Mouse (Mus musculus): Measurements from ENCODE around the gene Nwd2. TPM values are rescaled to one million over a fixed set of nuclear protein-coding genes. Genes with fewer than 3 reads are reported as not detected.

Gene Nwd2
- total and polyA plus RNA-seq, 2 experiments from 2014 or later, result 13.7 to 21.0 TPM

DNA sequence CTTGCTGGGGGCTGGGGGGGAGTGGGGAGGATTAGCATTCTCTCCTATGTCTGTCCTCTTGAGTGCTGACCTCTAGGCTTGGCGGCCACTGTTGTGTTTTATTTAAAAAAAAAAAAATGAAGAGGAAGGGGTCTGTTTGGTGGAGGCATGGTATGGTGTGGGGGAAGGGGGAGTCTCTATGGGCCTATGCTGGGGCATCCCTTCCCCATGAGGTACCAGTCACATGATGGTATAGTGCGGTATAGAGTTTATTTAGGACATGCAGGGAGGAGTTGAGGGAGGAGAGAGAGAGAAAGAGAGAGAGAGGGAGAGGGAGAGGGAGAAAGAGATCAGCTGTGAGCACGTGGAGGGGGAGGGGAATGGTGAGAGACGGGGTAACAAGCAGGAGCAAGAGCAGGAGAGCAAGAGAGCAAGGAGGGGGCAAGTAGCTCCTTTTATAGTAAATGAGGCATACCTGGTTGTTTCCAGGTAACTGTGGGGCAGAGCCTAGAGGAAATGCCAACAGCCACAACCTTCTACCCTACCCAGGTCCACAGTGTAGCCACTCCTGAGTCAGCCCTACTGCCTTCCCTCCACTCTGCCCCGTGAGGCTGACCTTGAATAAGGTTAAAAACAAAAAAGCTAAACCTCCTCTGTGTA, 178.6 kb downstream of the Nwd2 start:
- H3K4me1 ChIP-seq (ENCODE audit: insufficient read depth, low read length), result no peaks in the 10 kb centered on the region
- WGBS, result 49% methylated on average over 5 of the region's 5 CpGs
- no peak overlapping the region for H3K4me2 ChIP-seq (ENCODE audit: low read depth, low read length, poor library complexity, severe bottlenecking)
- no peaks in the 10 kb centered on the region for H3K9me3 ChIP-seq (ENCODE audit: low read length)
- no peak for TF ChIP-seq CTCF (IDR thresholded peaks at IDR 0.05)
- H3K27ac ChIP-seq (ENCODE audit: low read depth, low read length), result no peak overlapping the region
- H3K4me3 ChIP-seq (ENCODE audit: low read depth, low read length), result no peak overlapping the region
- H3K36me3 ChIP-seq (ENCODE audit: insufficient read depth, low read length), result no peaks in the 10 kb centered on the region
- DNase-seq (ENCODE audit: low spot score), result no peak
- H3K27me3 ChIP-seq (ENCODE audit: insufficient read depth, low read length), result no peaks in the 10 kb centered on the region
- no peak for ATAC-seq (ENCODE audit: low FRiP score)
- H3K9ac ChIP-seq (replicated peaks; ENCODE audit: low read length, poor library complexity, severe bottlenecking), result no peak overlapping the region

GRCm38 (mm10) chr5:63828380-63829185, 179.7 kb downstream of the Nwd2 start:
- WGBS, result 87% methylated on average over 10 of the region's 10 CpGs
- ATAC-seq (ENCODE audit: low FRiP score) (no peak), DNase-seq (ENCODE audit: low spot score) (no peak)
- TF ChIP-seq CTCF (IDR thresholded peaks at IDR 0.05), result no peak
- H3K4me2 ChIP-seq (ENCODE audit: low read depth, low read length, poor library complexity, severe bottlenecking), result no peak overlapping the region
- H3K36me3 ChIP-seq (ENCODE audit: insufficient read depth, low read length), result no peaks in the 10 kb centered on the region
- no peak overlapping the region for H3K27ac ChIP-seq (ENCODE audit: low read depth, low read length)
- no peak overlapping the region for H3K4me3 ChIP-seq (ENCODE audit: low read depth, low read length)
- no peaks in the 10 kb centered on the region for H3K9me3 ChIP-seq (ENCODE audit: low read length)
- H3K27me3 ChIP-seq (ENCODE audit: insufficient read depth, low read length), result no peaks in the 10 kb centered on the region
- H3K4me1 ChIP-seq (ENCODE audit: insufficient read depth, low read length), result no peaks in the 10 kb centered on the region
- no peak overlapping the region for H3K9ac ChIP-seq (replicated peaks; ENCODE audit: low read length, poor library complexity, severe bottlenecking)

- TF ChIP-seq CTCF (IDR thresholded peaks at IDR 0.05), result no peak
- no peaks in the 10 kb centered on the region for H3K36me3 ChIP-seq (ENCODE audit: insufficient read depth, low read length)
- DNase-seq (ENCODE audit: low spot score) (no peak), ATAC-seq (ENCODE audit: low FRiP score) (no peak)
- no peak overlapping the region for H3K27ac ChIP-seq (ENCODE audit: low read depth, low read length)
- no peaks in the 10 kb centered on the region for H3K27me3 ChIP-seq (ENCODE audit: insufficient read depth, low read length)
- H3K9me3 ChIP-seq (ENCODE audit: low read length), result no peaks in the 10 kb centered on the region
- H3K9ac ChIP-seq (replicated peaks; ENCODE audit: low read length, poor library complexity, severe bottlenecking), result no peak overlapping the region
- H3K4me2 ChIP-seq (ENCODE audit: low read depth, low read length, poor library complexity, severe bottlenecking), result no peak overlapping the region
- 96% methylated on average over 4 of the region's 4 CpGs for WGBS
- no peak overlapping the region for H3K4me3 ChIP-seq (ENCODE audit: low read depth, low read length)
- no peaks in the 10 kb centered on the region for H3K4me1 ChIP-seq (ENCODE audit: insufficient read depth, low read length)
Measured at GRCm38 (mm10) chr5:63831054-63831453, 182.2 kb downstream of the Nwd2 start.

DNA sequence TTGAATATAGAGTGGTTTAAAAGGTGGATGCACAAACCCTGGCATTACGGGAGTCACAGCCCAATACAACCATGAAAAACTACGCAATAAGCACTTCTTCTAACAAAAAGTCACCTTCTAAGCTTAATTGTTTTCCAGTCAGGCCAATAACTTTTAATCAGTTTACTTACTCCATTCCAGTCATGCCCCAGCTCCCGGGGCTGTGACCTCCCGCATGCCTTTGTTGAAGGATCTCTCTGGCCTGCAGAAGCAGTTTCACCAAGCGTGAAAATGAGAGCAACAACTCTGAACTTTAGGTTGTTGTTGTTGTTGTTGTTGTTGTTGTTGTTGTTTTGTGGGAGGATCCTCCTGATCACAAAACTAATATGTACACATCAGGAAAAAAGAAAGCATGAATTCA, 185.1 kb downstream of the Nwd2 start:
- ATAC-seq (ENCODE audit: low FRiP score), result no peak
- DNase-seq (ENCODE audit: low spot score), result no peak
- TF ChIP-seq CTCF (IDR thresholded peaks at IDR 0.05), result no peak
- H3K9me3 ChIP-seq (ENCODE audit: low read length), result no peaks in the 10 kb centered on the region
- H3K27me3 ChIP-seq (ENCODE audit: insufficient read depth, low read length), result no peaks in the 10 kb centered on the region
- no peak overlapping the region for H3K9ac ChIP-seq (replicated peaks; ENCODE audit: low read length, poor library complexity, severe bottlenecking)
- H3K4me1 ChIP-seq (ENCODE audit: insufficient read depth, low read length), result no peaks in the 10 kb centered on the region
- 41% methylated on average over 5 of the region's 5 CpGs for WGBS
- no peak overlapping the region for H3K4me3 ChIP-seq (ENCODE audit: low read depth, low read length)
- H3K4me2 ChIP-seq (ENCODE audit: low read depth, low read length, poor library complexity, severe bottlenecking), result no peak overlapping the region
- H3K36me3 ChIP-seq (ENCODE audit: insufficient read depth, low read length), result no peaks in the 10 kb centered on the region
- H3K27ac ChIP-seq (ENCODE audit: low read depth, low read length), result no peak overlapping the region

- TF ChIP-seq CTCF (IDR thresholded peaks at IDR 0.05), result no peak
- Histone ChIP-seq H3K4me2 (ENCODE audit: low read depth, low read length, poor library complexity, severe bottlenecking) (no peak overlapping the region), H3K9me3 (ENCODE audit: low read length) (no peaks in the 10 kb centered on the region), H3K27ac (ENCODE audit: low read depth, low read length) (no peak overlapping the region), H3K36me3 (ENCODE audit: insufficient read depth, low read length) (no peaks in the 10 kb centered on the region), H3K4me1 (ENCODE audit: insufficient read depth, low read length) (no peaks in the 10 kb centered on the region), H3K4me3 (ENCODE audit: low read depth, low read length) (no peak overlapping the region), H3K27me3 (ENCODE audit: insufficient read depth, low read length) (no peaks in the 10 kb centered on the region), H3K9ac (replicated peaks; ENCODE audit: low read length, poor library complexity, severe bottlenecking) (no peak overlapping the region)
- WGBS, result 49% methylated on average over 3 of the region's 3 CpGs
- ATAC-seq (ENCODE audit: low FRiP score) (no peak), DNase-seq (ENCODE audit: low spot score) (no peak)
Measured at GRCm38 (mm10) chr5:63834435-63834834, 185.5 kb downstream of the Nwd2 start.

GRCm38 (mm10) chr5:63837115-63837514, 188.2 kb downstream of the Nwd2 start:
- Histone ChIP-seq H3K4me2 (ENCODE audit: low read depth, low read length, poor library complexity, severe bottlenecking) (no peak overlapping the region), H3K9me3 (ENCODE audit: low read length) (no peaks in the 10 kb centered on the region), H3K9ac (replicated peaks; ENCODE audit: low read length, poor library complexity, severe bottlenecking) (no peak overlapping the region), H3K27ac (ENCODE audit: low read depth, low read length) (no peak overlapping the region), H3K4me1 (ENCODE audit: insufficient read depth, low read length) (no peaks in the 10 kb centered on the region), H3K36me3 (ENCODE audit: insufficient read depth, low read length) (no peaks in the 10 kb centered on the region), H3K4me3 (ENCODE audit: low read depth, low read length) (no peak overlapping the region), H3K27me3 (ENCODE audit: insufficient read depth, low read length) (no peaks in the 10 kb centered on the region)
- no peak for DNase-seq (ENCODE audit: low spot score)
- WGBS, result 93% methylated on average over 5 of the region's 5 CpGs
- no peak for ATAC-seq (ENCODE audit: low FRiP score)
- TF ChIP-seq CTCF (IDR thresholded peaks at IDR 0.05), result no peak

Data from midbrain, postnatal 0 days (tissue).